Mouse (Mus musculus): ENCODE results near the gene Mfap4. TPM values are rescaled to one million over a fixed set of nuclear protein-coding genes. Genes with fewer than 3 reads are reported as not detected.

Mfap4 gene
- polyA plus RNA-seq (2012) = not detected in 2 replicates

DNA sequence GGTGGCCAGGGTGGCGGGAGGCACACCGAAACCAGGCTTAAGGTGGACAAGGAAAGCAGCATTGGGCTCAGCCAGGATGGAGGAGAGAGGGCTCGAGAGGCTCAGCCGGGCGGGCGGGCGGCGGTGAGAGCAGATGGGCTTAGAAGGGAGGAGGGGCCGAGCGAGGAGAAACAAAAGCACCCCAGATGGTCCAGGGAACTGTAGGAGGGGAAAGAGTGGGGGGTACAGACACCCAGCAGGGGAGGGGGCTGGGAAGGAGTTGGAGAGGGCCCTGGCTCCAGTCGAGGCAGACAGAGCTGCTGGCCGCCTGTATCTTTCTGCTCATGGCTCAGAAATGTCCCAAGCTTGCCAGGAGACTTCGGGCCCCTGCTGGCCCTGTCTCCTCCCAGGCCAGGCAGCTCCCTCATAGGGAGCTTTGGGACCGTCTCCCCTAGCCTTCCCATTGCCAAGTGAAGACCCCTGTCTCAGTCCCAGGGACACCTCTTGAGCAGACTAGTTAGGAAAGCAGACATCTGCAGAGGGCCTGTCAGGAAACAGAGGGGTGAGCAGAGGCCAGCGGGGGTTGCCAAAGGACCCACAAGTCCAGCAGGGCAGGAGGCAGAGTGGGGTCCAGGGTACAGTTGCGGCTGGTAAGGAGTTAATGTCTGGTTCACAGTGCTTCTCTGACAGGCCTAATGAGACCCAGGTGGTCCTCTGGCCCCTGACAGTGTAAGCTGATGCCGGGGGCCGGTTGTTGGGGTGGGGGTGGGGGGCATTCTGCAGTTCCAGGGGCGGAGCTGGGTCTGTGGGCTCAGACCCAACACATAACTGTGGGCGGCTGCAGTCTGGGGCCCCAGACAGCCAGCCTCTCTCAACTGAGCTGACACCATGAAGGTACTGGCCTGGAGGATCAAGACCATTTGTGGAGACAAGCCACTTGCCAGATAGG is at the start of gene Mfap4:
TSS of gene Mfap4 (plus strand) at position 819 of the 928 bp plus-strand sequence.

GRCm38 (mm10) chr11:61494129-61494997 is 9.1 kb downstream of the Mfap4 start, which contains the start of gene Mapk7:
Gene Mapk7, minus strand, starts transcription at chr11:61494406.

DNA sequence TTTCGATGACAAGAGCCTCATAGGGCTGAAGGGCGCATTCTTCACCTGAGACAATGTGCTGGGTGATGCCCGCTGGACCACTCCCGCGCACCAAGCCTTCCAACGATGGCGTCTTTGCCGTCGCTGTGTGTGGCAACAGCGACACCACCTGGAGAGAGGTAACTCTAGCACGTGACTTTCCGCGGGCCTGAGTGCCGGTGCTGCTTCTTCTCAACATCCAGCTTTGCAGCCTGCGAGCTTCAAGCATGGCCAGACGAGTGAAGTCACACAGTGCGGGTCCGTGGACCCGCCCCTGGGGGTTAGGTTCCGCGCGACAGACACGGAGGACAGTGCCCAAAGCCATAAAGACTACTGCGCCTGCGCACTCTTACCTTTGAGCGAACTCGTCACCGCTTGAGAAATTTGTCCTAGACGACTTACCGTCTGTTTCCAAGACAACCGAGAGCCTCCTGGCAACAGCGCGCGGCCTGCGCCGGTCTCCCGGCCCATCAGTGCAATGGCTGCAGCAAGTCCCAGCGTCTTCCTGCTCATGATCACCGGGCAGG is 19.6 kb downstream of the Mfap4 start, which contains the start of gene B9d1:
TSS of gene B9d1 (plus strand) at position 432 of the 545 bp plus-strand sequence.

Other genes with a start within 250 kb of the Mfap4 start
- gene Aldh3a2, start 218.0 kb upstream of the Mfap4 start, polyA plus RNA-seq (2012) = 4.4 and 5.0 TPM in 2 replicates
- gene Slc47a2, start 142.6 kb upstream of the Mfap4 start, polyA plus RNA-seq (2012) = not detected in 2 replicates
- not detected in 2 replicates for gene Slc47a1, start 107.1 kb upstream of the Mfap4 start, polyA plus RNA-seq (2012)
- not detected in 2 replicates for gene Rnf112, start 31.3 kb upstream of the Mfap4 start, polyA plus RNA-seq (2012)
- 33.6 and 37.7 TPM in 2 replicates for gene Mapk7, start 9.0 kb downstream of the Mfap4 start, polyA plus RNA-seq (2012)
- gene B9d1, start 19.7 kb downstream of the Mfap4 start, polyA plus RNA-seq (2012) = 1.7 and 1.8 TPM in 2 replicates
- 0.11 and 0.22 TPM in 2 replicates for gene Epn2, start 94.3 kb downstream of the Mfap4 start, polyA plus RNA-seq (2012)
- gene Grap, start 167.8 kb downstream of the Mfap4 start, polyA plus RNA-seq (2012) = 3.1 and 3.3 TPM in 2 replicates
- 0.25 and 0.46 TPM in 2 replicates for gene Fam83g, start 198.7 kb downstream of the Mfap4 start, polyA plus RNA-seq (2012)
- not detected in 2 replicates for gene Slc5a10, start 235.4 kb downstream of the Mfap4 start, polyA plus RNA-seq (2012)